Comparison of ENCODE assay signal across 9 mouse cellular contexts in genomic region chr2:84059246-84059645, GRCm38 (mm10).
DNase-seq lines count a peak whose midpoint lies in the region; ATAC-seq lines count a peak whose summit lies in the region.
"Had no signal": no experiment of that assay in that cellular context is flagged by ENCODE, and none has a peak within 500 bp of the region (broad histone marks: within the 10 kb centered on the region; RNA-seq: fewer than 3 reads in every experiment).

No protein-coding gene starts in this region.

- peak; percentile 72 for DNase-seq in CD4-positive, CD25-positive, alpha-beta regulatory T cell, adult 2 months (ENCODE audit: low read depth, low spot score)
- DNase-seq in adipocyte (ENCODE audit: low spot score): peak; percentile 92
- peak; percentile 54 to 60 for DNase-seq in natural killer cell, adult 2 months (ENCODE audit: low spot score in 2 of 2)
- DNase-seq in frontal cortex, postnatal 14 days (ENCODE audit: low spot score in 2 of 2): no peak
- no peak for DNase-seq in right cerebral cortex, adult 2 months (ENCODE audit: low spot score in 2 of 2)
- DNase-seq in testis, postnatal 14 days (ENCODE audit: low spot score): no peak
- DNase-seq in gastrocnemius, postnatal 25 days: no peak
- DNase-seq: embryo, embryonic 11 days had no signal

- peak; percentile 100 for ATAC-seq in inflammation-experienced regulatory T-cells, adult 6 months

Comparison
In these comparisons a context has a peak if more than half of its experiments do, and no peak if none do; other contexts are left out.
1. DNase-seq: peak in CD4-positive, CD25-positive, alpha-beta regulatory T cell, adult 2 months (single experiment), adipocyte (single experiment) and natural killer cell, adult 2 months (2 of 2); none in frontal cortex, postnatal 14 days (0 of 2), right cerebral cortex, adult 2 months (0 of 2), testis, postnatal 14 days (single experiment) and gastrocnemius, postnatal 25 days (single experiment).